Mouse (Mus musculus) CD4-positive helper T cell, adult 2 months (primary cell): ENCODE results near the gene Wtip.
"Not testable (repeated sequence)": the region's sequence is repeated elsewhere in the genome, so short reads cannot be mapped to it uniquely, and the experiment has no call there.

Source experiments
- DNase-seq: peaks from one replicate; pipeline ENCODE4 v3.0.0-alpha.2; 2012; ENCODE audit warnings: low read depth, missing footprints, low spot score

Gene Wtip

DNA sequence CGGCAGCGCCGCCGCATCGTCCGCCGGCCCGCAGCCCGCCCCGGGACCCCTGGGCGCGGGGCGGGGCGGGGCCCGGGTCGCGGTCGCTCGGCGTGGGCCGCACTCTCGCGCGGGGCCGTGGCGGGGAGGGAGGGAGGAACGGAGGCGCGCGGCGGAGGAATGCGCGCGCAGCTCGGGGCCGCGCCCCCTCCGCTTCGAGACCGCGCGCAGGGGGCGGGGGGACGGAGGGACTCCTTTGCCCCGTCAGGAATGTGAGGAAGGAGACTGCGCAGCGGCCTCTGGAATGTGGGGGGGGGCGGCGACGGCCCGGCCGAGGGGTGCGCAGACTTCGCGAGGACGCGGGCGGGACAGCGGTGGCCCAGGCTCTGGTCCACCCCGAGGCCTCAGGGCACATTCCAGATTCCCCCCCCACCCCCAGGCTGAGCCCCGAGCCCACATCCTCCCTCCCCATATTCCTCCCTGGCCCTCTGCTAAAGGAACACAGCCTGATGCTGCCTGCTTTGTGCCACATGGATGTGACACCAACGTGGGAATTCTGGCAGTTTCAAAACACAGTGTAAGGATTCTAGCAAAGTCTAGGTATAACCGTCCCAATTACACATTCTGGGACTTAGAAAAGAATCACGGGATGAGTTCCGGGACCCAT is at the start of gene Wtip:
Gene Wtip (minus strand): TSS at position 152 of the 646 bp plus-strand sequence.
- no peak for DNase-seq

DNA sequence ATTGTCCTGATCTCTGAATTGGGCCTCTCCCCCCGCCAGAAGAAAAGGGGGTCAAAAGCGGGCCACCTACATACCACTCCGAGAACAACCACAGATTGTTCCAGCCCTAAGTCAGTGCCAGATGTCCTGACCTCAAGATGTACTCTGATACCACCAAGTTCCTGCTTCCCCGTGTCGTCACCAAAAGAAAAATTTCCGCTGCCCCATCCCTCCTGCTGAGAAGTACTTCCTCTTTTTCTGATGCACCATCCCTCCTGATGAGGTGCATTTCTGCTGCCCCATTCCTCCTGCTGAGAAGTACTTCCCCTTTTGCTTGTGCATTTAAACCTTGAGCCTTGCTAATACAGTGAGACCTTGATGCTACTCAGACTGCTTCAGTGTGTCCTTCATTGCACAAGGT is 43.2 kb upstream of the Wtip start:
- not testable (repeated sequence) for DNase-seq

DNA sequence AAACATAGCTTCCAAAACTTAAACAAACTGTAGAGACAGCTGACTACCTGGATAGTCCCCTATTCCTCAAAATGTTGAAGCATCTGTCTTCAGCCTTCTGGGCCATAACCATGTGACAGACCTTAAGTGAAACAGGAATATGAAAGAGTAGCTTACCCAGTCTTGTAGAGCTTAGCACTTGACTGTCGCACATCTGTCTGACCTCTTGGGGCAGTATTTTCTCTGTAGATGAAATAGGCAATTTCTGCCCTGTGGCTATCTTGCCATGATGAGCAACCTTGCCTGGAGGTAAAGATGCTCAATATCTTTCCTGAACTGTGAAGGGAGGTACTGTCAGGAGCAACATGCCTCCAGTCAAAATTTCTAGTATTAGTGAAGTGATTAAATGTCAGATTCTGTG is 39.2 kb upstream of the Wtip start:
- DNase-seq: no peak

DNA sequence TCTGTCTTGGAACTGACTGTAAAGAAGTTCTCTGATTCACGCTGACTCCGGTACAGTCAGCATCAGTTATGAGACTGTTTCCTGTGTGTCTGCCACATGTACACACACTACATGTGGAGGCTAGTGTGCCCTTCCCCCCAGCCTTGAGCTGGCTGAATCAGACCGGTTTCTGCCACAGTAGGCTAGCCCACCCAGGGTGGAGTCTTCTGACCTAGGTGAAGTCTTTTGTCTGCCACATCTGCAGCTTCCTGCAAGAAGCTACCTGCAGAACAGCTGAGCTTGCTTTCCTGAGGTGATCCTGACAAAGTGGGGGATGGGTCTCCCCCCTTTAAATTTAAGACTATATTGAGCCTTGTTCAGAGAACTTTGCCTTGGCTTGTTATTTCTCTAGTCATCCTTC is 36.4 kb upstream of the Wtip start, which contains the start of gene Uba2:
Gene Uba2 (minus strand): TSS at position 146 of the 400 bp plus-strand sequence.
- DNase-seq: no peak

DNA sequence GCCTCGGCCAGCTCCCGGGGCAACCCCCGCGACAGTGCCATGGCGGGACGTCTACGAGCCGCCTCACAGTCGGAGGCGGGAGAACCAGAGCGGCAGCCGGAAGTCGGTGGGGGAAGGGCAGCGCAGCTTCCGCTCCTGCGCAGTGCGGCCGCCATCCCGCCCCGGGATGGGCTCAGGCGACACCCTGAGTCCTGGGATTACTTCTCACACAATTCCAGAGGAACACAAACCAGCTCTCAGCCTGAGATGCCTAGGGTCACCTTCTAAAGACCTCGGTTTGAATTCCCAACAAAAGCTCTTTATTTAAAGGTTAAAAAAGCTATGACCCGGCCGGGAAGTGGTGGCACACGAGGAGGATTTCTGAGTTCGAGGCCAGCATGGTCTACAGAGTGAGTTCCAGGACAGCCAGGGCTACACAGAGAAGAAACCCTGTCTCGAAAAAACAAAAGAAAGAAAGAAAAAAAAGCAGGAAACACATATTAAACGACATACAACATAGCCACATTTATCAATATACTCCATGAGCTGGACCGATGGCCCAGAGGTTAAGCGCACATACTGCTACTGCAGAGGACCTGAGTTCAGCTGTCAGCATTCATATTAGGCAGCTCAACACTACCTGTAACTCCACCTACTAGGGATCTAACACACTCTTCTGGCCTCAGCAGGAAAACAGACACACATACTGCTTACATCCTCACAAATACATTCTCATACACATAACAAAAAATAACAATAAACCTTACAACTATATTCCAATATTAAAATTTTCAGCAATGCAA is 35.6 kb upstream of the Wtip start:
- peak; percentile 90 for DNase-seq

DNA sequence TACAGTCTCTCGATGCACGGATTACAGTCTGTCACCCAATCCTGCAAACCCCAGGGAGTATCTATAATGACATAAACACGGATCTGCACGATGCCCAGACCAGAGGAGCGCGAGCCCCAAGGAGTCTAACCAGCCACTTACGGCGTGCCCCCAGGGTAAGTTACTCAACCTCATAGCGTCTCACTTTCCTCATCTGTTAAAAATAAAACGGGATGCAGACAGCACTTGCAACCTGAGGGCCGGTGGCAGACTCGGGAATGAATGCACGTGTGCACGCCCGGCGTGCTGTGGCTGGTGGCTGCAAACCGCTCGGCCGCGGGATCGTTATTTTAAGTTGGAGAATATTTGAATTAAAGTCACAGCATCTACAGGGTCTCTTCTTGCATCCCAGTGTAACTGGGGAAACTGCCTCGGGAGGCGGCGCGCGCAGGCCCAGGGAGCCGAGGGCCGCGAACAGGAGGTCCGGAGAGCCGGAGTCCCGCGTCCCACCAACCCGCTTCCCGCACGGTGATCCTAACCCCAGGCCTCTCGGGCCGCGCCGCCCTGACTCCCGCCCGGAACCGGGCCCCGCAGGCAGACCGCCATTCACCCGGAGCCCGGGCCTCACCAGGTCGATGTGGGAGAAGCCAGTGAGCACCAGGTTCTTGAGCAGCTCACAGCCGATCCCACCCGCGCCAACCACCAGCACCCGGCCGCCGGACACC is 34.9 kb upstream of the Wtip start:
- no peak for DNase-seq

DNA sequence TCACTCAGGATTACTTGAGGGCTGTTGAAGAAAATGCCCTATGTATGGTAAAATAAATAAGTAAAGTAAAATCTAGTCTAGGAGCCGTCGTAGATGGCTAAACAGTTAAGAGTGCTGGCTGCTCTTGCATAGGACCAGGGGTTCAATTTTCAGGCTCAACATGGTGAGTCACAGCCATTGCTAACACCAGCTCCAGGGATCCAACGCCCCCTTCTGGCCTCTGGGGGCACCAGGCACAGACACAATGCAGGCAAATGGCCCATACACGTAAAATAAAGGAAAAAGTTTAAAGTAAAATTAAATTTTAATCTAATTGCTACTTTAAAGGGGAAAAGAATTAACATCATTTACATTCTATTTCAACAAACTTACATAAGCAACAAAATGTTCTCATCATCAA is 33.8 kb upstream of the Wtip start:
- peak; percentile 39 for DNase-seq

DNA sequence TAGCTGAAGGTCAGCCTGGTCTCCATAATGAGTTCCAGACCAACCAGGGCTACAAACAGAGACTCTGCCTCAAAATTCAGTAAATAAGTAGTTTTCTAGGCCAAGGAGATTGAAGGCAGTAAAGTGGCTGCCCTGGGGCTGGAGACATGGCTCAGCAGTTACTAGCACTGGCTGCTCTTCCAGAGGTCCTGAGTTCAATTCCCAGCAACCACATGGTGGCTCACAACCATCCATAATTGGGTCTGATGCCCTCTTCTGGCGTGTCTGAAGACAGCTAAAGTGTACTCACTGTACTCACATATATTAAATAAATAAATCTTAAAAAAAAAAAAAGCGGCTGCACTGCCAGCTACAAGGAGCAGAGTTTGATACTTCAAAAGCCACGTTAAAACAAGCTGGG is 32.9 kb upstream of the Wtip start:
- DNase-seq: no peak

DNA sequence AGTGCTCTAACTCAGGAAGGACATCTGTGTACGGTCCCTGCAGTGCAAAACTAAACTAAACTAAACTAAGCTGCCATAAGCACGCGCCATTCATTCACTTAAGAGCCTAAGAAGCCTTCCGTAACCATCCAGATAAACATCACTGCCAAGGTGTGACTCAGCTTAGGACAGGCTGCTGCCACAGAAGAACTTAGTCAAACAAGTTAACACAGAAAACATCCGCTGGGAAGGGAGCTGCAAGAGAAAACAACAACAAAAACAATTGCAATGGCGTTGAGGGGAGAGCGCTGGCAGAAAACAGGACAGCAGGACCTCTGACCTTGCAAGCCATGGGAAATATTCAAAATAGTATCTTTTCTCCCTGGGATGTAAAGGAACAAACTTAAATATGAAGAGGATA is 31.6 kb upstream of the Wtip start:
- no peak for DNase-seq

DNA sequence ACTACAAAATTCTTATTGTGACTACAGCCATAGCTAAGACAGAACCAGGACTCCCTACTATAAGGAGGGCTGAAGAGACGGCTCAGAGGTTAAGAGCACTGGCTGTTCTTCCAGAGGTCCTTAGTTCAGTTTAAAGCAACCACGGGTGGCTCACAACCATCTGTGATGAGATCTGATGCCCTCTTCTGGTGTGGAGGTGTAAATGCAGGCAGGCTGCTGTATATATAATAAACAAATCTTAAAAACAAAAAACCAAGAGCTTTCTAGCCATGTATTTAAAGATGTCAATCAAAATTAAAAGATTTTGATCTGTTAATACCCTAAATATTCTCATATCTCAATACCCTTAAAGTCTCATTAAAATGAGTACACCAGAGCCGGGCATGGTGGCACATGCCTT is 26.1 kb upstream of the Wtip start:
- DNase-seq: no peak

DNA sequence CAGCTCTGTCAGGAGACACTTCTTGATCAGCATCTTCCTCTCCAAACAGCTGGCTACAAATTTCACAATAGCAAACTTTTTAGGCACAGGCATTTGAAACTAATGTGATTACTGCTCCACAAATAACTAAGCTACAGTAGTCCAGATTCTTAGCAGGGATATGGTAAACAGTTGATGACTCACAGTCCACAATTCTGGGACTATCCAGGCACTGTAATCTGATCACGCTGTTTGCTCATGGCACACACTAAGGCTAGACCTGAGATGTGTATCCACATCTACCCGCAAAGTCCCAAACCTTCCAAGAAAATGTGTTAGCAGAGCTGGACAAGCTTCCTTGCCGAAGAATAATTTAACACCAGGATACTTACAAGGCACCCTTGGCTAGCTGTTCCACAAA is 24.9 kb upstream of the Wtip start:
- no peak for DNase-seq

DNA sequence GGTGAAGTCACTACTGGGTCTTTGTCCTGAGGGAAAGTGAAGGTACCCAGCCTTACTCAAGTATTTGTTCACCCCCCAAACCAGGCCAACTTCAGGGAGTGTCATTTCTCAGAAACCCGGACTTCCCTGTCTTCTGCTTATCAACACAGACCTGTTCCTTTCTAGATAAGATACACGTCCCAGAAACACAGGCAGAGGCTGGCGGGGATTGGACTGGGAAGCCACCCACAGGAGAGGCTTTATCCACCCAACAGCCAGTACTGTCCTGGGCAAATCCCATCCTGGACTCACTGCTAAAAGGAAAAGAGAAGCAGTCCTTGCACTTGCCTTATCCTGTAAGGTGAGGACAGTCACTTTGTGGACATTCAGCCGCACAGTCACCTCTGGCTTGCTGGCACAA is 14.1 kb upstream of the Wtip start:
- no peak for DNase-seq

DNA sequence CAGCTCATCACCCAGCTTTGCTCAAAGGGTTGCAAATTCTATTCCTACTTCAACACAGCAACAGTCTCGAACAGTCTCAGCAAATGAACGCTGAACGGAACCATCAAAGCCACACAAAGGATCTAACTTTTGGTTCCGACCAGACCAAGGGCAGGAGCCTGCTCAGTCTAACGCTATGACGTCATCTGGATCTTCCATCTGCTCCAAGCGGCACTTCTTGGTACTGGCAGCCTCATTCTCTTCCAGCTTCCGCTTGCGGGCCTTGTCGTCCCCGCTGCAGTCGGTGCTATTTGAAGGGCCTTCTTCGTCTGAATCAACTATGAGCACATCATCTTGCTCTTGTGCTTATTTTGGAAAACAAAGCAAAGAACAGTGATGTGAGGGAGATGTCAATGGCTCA is 8.1 kb upstream of the Wtip start:
- DNase-seq: no peak

DNA sequence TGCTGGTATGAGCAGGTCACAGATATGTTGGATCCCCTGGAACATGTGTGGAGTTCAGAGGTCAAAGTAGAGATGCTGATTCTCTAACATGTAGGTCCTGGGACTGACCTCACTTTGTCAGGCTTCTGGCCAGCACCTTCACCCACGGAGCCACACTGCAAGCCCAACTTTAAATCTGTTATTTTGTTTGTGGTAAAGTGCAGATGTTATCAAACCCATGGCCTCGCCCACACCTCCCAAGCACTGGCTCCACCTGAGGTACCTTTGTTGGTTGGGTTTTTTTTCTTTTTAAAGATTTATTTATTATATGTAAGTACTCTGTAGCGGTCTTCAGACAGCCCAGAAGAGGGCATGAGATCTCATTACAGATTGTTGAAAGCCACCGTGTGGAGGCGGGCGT is 6.4 kb upstream of the Wtip start:
- no peak for DNase-seq

DNA sequence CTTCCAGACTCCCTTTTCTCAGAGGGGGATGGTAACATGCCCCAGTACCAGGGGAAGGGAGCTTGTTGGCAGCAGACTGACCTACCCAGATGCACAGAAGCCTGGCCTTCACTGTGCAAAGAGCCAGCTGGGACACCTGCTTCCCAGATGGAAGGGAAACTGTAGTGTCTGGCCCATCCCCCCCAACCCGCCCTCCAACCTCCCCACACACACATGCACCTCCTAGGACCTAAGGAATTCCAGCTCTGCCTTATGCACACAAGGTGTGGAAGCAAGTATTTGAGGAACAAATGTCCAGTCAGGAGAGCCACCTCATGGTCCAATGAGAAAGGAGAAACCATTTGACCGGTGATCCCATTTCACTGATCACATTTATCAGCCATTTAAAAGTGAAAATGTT is 1.3 kb upstream of the Wtip start:
- no peak for DNase-seq

DNA sequence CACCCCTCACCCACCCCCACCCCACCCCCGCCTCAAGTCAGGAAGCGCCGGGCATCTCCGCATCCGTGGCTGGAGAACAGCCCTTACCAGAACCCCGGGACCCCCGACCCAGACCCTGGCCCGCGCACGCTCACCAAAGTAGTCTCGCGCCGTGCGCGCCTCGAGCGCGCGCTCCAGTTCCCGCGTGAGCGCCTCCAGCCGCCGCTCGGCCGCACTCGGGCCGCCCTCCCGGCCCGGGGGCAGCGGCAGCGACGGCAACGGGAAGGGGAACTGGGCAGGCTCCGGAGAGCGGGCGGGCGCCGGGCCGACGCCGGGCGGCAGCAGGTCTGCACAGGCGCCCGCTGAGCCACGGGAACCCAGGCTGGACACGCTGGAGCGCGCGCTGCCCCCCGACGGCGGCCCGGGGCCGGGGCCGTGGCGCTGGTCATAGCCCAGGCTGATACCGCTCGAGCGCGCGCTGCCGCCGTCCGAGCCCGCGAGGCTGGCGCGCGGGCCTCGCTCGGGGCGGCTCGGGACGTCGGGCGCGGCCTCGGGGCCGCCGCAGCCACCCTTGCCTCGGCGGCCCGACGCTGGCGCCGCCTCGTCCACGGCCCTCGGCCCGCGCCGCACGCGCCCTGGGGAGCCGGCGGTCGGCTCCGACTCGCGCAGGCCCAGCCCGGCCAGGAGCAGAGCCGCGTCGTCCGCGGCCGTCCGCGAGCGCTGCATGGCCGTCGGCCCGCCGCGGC is 551 bp downstream of the Wtip start:
- DNase-seq: no peak

DNA sequence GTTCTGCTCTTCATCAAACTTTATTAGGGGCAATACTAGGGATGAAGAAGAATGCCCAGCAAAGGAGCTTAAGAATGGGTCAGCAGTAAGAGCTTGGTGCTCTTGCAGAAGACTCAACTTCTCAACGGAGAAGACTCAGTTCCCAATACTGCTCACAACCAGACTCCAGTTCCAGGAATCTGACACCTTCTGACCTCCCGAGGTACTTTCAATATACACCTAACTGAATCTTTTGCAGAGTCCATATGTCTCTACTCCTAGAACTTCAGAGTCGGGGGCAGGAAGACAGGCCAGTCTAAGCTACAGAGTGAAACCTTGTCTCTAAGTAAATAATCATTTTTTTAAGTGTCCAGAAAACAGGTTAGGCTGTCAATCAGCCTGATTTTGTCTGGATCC is 1.1 kb downstream of the Wtip start:
- no peak for DNase-seq

DNA sequence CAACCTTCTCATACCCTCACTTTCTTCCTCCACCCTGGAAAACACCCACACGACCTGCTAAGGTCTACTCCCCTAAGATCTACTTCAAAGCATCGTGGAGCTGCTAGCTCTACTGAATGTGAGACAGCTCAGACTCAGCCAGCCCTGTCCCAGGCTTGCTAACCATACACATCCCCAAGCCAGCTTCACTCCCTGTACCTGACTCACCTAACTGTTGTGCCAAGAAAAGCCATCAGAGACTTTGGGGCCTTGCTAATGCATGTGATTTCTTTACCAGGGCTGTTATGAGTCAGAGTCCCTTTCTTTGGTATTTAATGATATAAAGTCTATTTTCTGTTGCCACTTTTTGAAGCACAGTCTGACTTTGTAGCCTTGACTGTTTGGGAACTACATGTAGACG is 1.9 kb downstream of the Wtip start:
- DNase-seq: no peak

DNA sequence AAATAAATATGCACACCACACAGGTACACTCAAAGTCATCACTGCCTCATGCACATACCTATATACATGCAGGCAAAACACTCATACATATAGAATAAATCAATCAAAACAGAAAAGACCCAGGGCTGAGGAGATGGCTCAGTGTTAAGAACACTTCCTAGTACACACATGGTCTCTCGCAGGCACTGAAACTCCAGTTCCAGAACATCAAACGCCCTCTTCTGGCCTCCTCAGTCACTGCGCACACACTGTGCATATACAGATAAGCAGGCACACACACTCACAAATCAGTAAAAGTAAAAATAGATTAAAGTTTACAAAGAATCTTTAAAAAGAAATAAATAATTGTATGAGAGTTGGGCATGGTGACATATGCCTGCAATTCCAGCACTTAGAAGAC is 6.8 kb downstream of the Wtip start:
- no peak for DNase-seq

DNA sequence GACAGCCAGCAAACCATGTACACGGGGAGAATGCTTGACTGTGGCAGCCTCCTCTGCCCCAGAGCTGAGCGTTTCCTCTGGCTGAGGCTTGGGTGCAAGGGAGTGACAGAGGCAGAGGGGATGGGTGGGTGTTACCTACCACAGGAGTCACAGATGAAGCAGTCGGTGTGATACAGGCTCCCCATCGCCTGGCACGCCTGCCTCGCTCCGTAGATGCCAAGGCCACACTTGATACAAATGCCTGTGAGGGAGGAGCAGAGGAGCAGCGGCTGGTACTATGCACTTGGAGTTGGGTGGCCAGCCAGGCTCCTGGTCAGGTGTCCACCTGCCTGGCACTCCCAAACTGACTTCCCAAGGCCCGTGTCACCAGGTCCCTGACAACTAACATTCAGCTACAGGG is 7.7 kb downstream of the Wtip start:
- no peak for DNase-seq

DNA sequence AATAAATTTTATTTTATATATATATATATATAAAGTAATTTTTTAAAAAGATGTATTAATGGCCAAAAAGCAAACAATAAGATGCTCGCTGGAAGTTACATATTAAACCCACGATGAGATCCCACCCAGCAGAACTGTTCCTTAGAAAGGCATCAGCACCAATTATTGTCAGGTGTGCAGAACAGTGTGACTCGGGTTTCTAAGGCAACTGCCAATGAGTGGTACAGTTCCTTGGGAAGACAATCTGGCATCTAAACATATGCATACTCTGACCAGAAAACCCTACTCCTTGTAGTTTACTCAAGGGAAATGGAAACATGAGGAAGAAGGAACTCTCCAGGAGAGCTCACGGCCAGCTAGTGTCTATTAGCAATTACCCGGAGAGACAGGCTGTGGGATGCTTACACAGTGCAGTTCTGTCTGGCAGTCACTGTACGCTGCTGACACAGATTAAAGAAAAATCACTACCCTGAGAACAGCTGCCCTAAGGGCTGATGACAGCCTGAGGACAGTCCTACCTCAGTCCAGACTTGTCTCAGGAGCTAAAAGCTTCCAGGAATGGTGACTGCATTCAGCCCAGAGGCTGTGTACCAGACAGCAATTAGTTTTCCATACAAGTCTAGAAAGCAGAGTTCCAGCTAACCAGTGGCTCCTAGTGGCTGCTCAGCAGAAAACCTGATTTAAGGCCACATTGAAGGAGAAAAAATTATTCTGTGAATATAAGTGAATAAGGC is 9.9 kb downstream of the Wtip start:
- no peak for DNase-seq
